Mouse (Mus musculus) cortical plate, adult 2 months (tissue): ENCODE data around the gene Nfkbiz.

Source experiments
- CTCF ChIP-seq: fragments of 200-500 bp; IDR thresholded peaks from 2 replicates; pipeline ENCODE4 v1.5.1; 2011; ENCODE audit warnings: mild to moderate bottlenecking, control low read depth, low read length; ENCODE audit not compliant: insufficient read depth; ENCODE audit errors: extremely low read depth
- POLR2A ChIP-seq: fragments of 200-500 bp; IDR thresholded peaks from 2 replicates; pipeline ENCODE4 v1.6.1; 2011; ENCODE audit warnings: mild to moderate bottlenecking, low read length, control low read depth; ENCODE audit not compliant: insufficient read depth; ENCODE audit errors: extremely low read depth

- TF ChIP-seq CTCF (no peak), POLR2A (no peak)
Measured at GRCm38 (mm10) chr16:55843134-55843533, 4.4 kb upstream of the Nfkbiz start.
